Mouse (Mus musculus) megakaryocyte, embryonic 14.5 days (primary cell): ENCODE results near the gene Gm44973.

Experiments
- FLI1 ChIP-seq: IDR thresholded peaks from 2 replicates; pipeline ENCODE4 v1.6.1; 2012; ENCODE audit warnings: low read length, inconsistent platforms, mixed read lengths
- GATA1 ChIP-seq: IDR thresholded peaks from 3 replicates; pipeline ENCODE4 v1.6.1; 2012; ENCODE audit warnings: mixed read lengths, low read length, inconsistent platforms, borderline replicate concordance

DNA sequence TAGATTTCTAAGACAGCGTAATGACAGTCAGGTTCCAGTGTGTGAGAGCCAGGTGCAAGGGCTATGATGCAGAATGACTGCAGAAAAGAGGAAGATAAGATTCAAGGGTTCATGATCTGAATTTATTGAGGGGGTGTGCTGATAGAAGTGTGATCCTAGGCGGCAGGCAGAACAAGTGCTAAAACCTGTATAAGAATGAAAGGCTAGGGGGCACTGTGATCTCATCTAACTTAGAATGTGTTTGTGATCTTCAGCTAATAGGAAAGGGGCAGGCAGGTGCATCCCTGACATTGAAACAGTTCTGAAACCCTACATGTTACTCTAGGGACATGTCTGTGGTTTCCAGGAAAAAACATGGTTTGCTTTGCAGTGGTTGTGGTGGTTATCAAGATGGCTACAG is 30.8 kb downstream of the Gm44973 start:
- TF ChIP-seq GATA1 (no peak), FLI1 (no peak)
